Mouse (Mus musculus) erythroblast, adult 5-6 weeks (primary cell): ENCODE results near the gene Cep78. TPM values are rescaled to one million over a fixed set of nuclear protein-coding genes. Genes with fewer than 3 reads are reported as not detected.
A peak's percentile ranks its signal among the peaks of the same experiment; 100 is the strongest.

Source experiments
- ATAC-seq: replicated peaks from 2 replicates; pipeline ENCODE4 v1.8.0; 2016; ENCODE audit warnings: moderate number of reproducible peaks, mild to moderate bottlenecking, moderate TSS enrichment, inconsistent platforms; ENCODE audit not compliant: poor library complexity, low FRiP score, severe bottlenecking
- total RNA-seq, 2 experiments: library from RNA; stranded (forward) in 1 of 2; stranded (reverse) in 1 of 2; fragments of 150-400 nt in 1 of 2; fragments of 200-764, 138-1000 nt in 1 of 2; gene quantifications; 2 replicates each; pipeline versions ENCODE4 v1.2.3 to v1.2.4; 2015 to 2017; ENCODE audit warnings: low replicate concordance in 2 of 2

The Cep78 gene
- total RNA-seq, 2 experiments from 2014 or later: 2.7 to 3.1 TPM

GRCm38 (mm10) chr19:15982926-15983738, 1.7 kb downstream of the Cep78 start:
- ATAC-seq: no peak

GRCm38 (mm10) chr19:15981861-15982260, 2.9 kb downstream of the Cep78 start:
- peak; percentile 79 for ATAC-seq

GRCm38 (mm10) chr19:15973365-15973764, 11.4 kb downstream of the Cep78 start:
- ATAC-seq: no peak

- ATAC-seq: no peak; the same call in 1 of the 2 replicates
These were observed 19.7 kb downstream of the Cep78 start for GRCm38 (mm10) chr19:15965082-15965481.

- ATAC-seq: no peak
These were observed 20.3 kb downstream of the Cep78 start for GRCm38 (mm10) chr19:15964533-15964932.

- no peak for ATAC-seq
These were observed 21.6 kb downstream of the Cep78 start for GRCm38 (mm10) chr19:15963011-15963695.

GRCm38 (mm10) chr19:15962313-15962712, 22.5 kb downstream of the Cep78 start:
- no peak for ATAC-seq

- no peak for ATAC-seq
These were observed 34.6 kb downstream of the Cep78 start for GRCm38 (mm10) chr19:15950225-15950624.

- ATAC-seq: no peak
These were observed 35.9 kb downstream of the Cep78 start for GRCm38 (mm10) chr19:15948867-15949266.

- ATAC-seq: no peak
These were observed 36.4 kb downstream of the Cep78 start for GRCm38 (mm10) chr19:15948426-15948825.

GRCm38 (mm10) chr19:15947237-15947636, 37.6 kb downstream of the Cep78 start, which contains the start of gene Psat1:
Gene Psat1, minus strand, starts transcription at chr19:15947337.
- ATAC-seq: no peak

GRCm38 (mm10) chr19:15946663-15947062, 38.1 kb downstream of the Cep78 start:
- no peak for ATAC-seq

GRCm38 (mm10) chr19:15943117-15943423, 41.7 kb downstream of the Cep78 start:
- no peak for ATAC-seq

- no peak for ATAC-seq
These were observed 42.2 kb downstream of the Cep78 start for GRCm38 (mm10) chr19:15942421-15943116.

GRCm38 (mm10) chr19:15941399-15941798, 43.4 kb downstream of the Cep78 start:
- ATAC-seq: no peak

- ATAC-seq: no peak
These were observed 59.1 kb downstream of the Cep78 start for GRCm38 (mm10) chr19:15925719-15926045.

- peak; percentile 96 for ATAC-seq
These were observed 59.7 kb downstream of the Cep78 start for GRCm38 (mm10) chr19:15924866-15925718.

- ATAC-seq: peak; percentile 67
These were observed 60.5 kb downstream of the Cep78 start for GRCm38 (mm10) chr19:15924181-15924865.

- no peak for ATAC-seq
These were observed 61.4 kb downstream of the Cep78 start for GRCm38 (mm10) chr19:15923426-15923825.
